Mouse (Mus musculus) hindbrain, embryonic 12.5 days (tissue): ENCODE results near the gene Gm3415. TPM values are rescaled to one million over a fixed set of nuclear protein-coding genes. Genes with fewer than 3 reads are reported as not detected.
"Not testable (repeated sequence)": the region's sequence is repeated elsewhere in the genome, so short reads cannot be mapped to it uniquely, and the experiment has no call there.

Experiments used
- ATAC-seq: fragments of 200-750 bp; cut with Nextera tagmentation; 2 replicates; pipeline ENCODE4 v1.8.0; 2017; ENCODE audit warnings: moderate TSS enrichment; ENCODE audit not compliant: low FRiP score
- H3K27ac ChIP-seq: fragments of 300-500 bp; sonication (generic); 2 replicates; pipeline ENCODE4 v1.5.1; 2016; ENCODE audit warnings: mild to moderate bottlenecking
- H3K27me3 ChIP-seq: fragments of 300-500 bp; sonication (generic); 2 replicates; pipeline ENCODE4 v1.6.1; 2016; ENCODE audit warnings: mild to moderate bottlenecking
- H3K36me3 ChIP-seq: fragments of 300-500 bp; sonication (generic); 2 replicates; pipeline ENCODE4 v1.6.1; 2016; ENCODE audit warnings: mild to moderate bottlenecking
- H3K4me1 ChIP-seq: fragments of 300-500 bp; sonication (generic); 2 replicates; pipeline ENCODE4 v1.6.1; 2016
- H3K4me2 ChIP-seq: fragments of 300-500 bp; sonication (generic); replicated peaks from 2 replicates; pipeline ENCODE4 v1.6.1; 2016; ENCODE audit warnings: mild to moderate bottlenecking
- H3K4me3 ChIP-seq: fragments of 300-500 bp; sonication (generic); 2 replicates; pipeline ENCODE4 v1.5.1; 2016; ENCODE audit warnings: mild to moderate bottlenecking
- H3K9ac ChIP-seq: fragments of 300-500 bp; sonication (generic); 2 replicates; pipeline ENCODE4 v1.6.1; 2016; ENCODE audit warnings: mild to moderate bottlenecking, moderate library complexity
- H3K9me3 ChIP-seq: fragments of 300-500 bp; sonication (generic); replicated peaks from 2 replicates; pipeline ENCODE4 v1.6.1; 2016; ENCODE audit warnings: mild to moderate bottlenecking
- WGBS: fragments of 180-500 bp; shearing (Covaris S2); methylation state at CpG from one replicate; pipeline ENCODE4 v1.1.7; 2016; 5-methylcytosine and 5-hydroxymethylcytosine counted together
- polyA plus RNA-seq: library from polyadenylated mRNA; unstranded; fragments of >200 nt; fragmentation: Nextera tagmentation; extraction: Ambion mirVana; gene quantifications from 2 replicates; pipeline ENCODE4 v1.2.1, GENCODE M21; 2016

Gm3415 gene
- not detected in 2 replicates for polyA plus RNA-seq

DNA sequence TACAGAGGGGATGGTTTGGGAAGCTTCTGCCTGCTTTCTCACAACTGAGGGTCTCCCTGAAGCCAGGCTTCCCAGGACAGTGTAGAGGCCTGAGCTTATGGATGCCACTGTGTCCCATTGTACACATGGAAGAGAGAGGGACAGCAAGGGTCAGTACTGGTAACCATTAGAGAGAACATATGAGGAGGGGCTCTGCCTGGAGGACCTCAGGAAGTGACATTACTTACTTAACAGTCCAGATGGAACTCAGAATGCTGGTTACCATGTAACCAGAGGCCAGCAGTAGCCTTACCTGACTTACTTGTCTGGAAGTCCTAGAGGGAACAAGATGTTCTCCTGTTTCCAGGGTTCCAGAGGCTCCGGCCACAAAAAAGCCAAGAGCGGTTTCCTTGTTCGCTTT is at the start of gene Gm3415:
Gene Gm3415, plus strand, starts transcription at position 301 of the 400 bp plus-strand sequence.
- H3K4me3 ChIP-seq, H3K4me1 ChIP-seq, H3K36me3 ChIP-seq, H3K9ac ChIP-seq, ATAC-seq, H3K27ac ChIP-seq, H3K4me2 ChIP-seq, H3K9me3 ChIP-seq, H3K27me3 ChIP-seq: not testable (repeated sequence)
- no CpG with 5 or more reads among the region's 3 CpGs for WGBS

- not testable (repeated sequence) for H3K4me2 ChIP-seq, H3K36me3 ChIP-seq, H3K9ac ChIP-seq, H3K4me3 ChIP-seq, H3K27me3 ChIP-seq, H3K4me1 ChIP-seq, ATAC-seq, H3K27ac ChIP-seq, H3K9me3 ChIP-seq
- 57% methylated on average over 1 of the region's 5 CpGs for WGBS
Observed at GRCm38 (mm10) chr5:146513823-146514222, 42.1 kb upstream of the Gm3415 start, which contains the start of gene Gm3402. Gene Gm3402 (plus strand): TSS chr5:146514123.

DNA sequence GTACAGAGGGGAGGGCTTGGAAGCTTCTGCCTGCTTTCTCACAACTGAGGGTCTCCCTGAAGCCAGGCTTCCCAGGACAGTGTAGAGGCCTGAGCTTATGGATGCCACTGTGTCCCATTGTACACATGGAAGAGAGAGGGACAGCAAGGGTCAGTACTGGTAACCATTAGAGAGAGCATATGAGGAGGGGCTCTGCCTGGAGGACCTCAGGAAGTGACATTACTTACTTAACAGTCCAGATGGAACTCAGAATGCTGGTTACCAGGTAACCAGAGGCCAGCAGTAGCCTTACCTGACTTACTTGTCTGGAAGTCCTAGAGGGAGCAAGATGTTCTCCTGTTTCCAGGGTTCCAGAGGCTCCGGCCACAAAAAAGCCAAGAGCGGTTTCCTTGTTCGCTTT is 30.4 kb upstream of the Gm3415 start, which contains the start of gene Gm3404:
Gene Gm3404, plus strand, starts transcription at position 301 of the 400 bp plus-strand sequence.
- H3K9ac ChIP-seq, H3K9me3 ChIP-seq, H3K4me3 ChIP-seq, H3K27me3 ChIP-seq, H3K4me1 ChIP-seq, H3K36me3 ChIP-seq, H3K27ac ChIP-seq, H3K4me2 ChIP-seq, ATAC-seq: not testable (repeated sequence)
- WGBS = 84% methylated on average over 3 of the region's 3 CpGs

GRCm38 (mm10) chr5:146537347-146537746 is 18.6 kb upstream of the Gm3415 start, which contains the start of gene Gm3409:
Gene Gm3409 (plus strand): TSS chr5:146537647.
- H3K9ac ChIP-seq, H3K36me3 ChIP-seq, H3K9me3 ChIP-seq, H3K4me3 ChIP-seq, H3K4me2 ChIP-seq, H3K27me3 ChIP-seq, H3K27ac ChIP-seq, ATAC-seq, H3K4me1 ChIP-seq: not testable (repeated sequence)
- 96% methylated on average over 3 of the region's 3 CpGs for WGBS

DNA sequence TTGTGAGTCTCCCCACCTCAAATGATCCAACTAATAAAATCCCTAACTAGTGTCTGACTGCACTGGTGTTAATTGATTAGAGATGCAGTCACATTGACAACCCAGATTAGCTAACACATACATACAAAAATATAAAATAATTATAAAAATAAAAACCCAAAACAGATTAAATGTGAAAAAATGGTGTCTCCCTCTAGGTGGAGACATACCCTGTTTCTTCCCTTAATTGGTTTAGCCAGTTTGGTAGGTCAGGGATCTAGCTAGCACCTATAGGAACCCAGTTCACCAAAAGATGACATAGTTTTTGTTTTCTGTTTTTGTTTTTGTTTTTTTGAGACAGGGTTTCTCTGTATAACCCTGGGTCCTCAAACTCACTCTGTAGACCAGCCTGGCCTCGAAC is 8.3 kb downstream of the Gm3415 start:
- Histone ChIP-seq H3K27me3 (no peaks in the 10 kb centered on the region), H3K4me2 (no peak overlapping the region), H3K4me1 (no peaks in the 10 kb centered on the region), H3K4me3 (no peak overlapping the region), H3K9ac (no peak overlapping the region), H3K9me3 (no peaks in the 10 kb centered on the region), H3K27ac (no peak overlapping the region), H3K36me3 (no peaks in the 10 kb centered on the region)
- ATAC-seq = no peak
- 90% methylated on average over 1 of the region's 1 CpGs for WGBS

GRCm38 (mm10) chr5:146567054-146567453 is 11.1 kb downstream of the Gm3415 start:
- ATAC-seq = no peak
- Histone ChIP-seq H3K9ac (no peak overlapping the region), H3K27me3 (no peaks in the 10 kb centered on the region), H3K4me2 (no peak overlapping the region), H3K4me3 (no peak overlapping the region), H3K9me3 (no peaks in the 10 kb centered on the region), H3K27ac (no peak overlapping the region), H3K4me1 (no peaks in the 10 kb centered on the region), H3K36me3 (no peaks in the 10 kb centered on the region)
- WGBS = 62% methylated on average over 4 of the region's 4 CpGs

GRCm38 (mm10) chr5:146570179-146570578 is 14.2 kb downstream of the Gm3415 start:
- WGBS = 90% methylated on average over 6 of the region's 6 CpGs
- ATAC-seq, H3K9me3 ChIP-seq: not testable (repeated sequence)

DNA sequence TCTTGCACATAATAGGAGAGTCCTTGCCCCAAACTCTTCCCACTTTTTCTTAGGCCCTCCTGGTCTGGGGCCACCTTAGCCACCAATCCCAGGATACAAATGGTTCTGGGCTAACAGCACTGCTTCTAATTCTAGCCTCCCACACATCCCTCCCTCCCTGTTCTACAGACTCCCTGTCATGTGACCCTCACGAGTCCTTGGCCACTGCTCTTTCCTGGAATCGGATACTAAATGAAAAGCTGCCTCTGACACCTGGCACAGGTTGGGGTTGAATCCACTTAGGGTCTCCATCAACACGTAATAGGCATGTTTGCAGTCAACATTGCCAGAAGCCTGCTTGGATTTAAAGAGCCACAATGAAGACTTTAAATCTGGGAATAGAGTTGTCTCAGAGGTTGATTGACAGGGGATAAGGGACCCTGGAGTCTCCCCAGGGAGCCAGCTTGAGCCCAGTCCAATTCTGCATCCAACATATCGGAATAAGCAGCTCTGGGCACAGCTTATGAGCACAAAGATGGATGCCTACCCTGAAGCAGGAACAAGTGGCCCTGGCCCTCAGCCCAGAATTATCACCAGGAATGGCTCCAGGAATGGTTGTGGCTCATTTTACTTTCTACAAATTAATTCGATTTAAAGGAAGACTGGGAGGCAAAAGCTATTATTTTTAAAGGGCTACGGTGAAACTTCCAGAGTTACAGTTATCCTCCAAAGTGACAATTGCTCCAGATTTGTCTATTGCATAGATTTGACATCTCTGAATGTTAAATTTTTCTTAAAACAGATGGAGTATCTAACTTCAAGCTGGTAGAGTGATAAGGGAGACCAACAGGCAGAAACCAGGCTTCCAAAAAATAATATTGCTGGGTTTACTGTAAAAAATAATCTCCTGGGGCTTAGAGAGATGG is 16.1 kb downstream of the Gm3415 start:
- not testable (repeated sequence) for H3K9me3 ChIP-seq, H3K9ac ChIP-seq, H3K4me1 ChIP-seq, H3K36me3 ChIP-seq, H3K4me2 ChIP-seq, H3K27me3 ChIP-seq, ATAC-seq, H3K27ac ChIP-seq, H3K4me3 ChIP-seq
- 77% methylated on average over 6 of the region's 6 CpGs for WGBS

More at GRCm38 (mm10) chr5:146570179-146570578, 14.2 kb downstream of the Gm3415 start:
- H3K36me3 ChIP-seq, H3K4me3 ChIP-seq, H3K27ac ChIP-seq, H3K9ac ChIP-seq, H3K27me3 ChIP-seq, H3K4me1 ChIP-seq, H3K4me2 ChIP-seq: not testable (repeated sequence)

- not testable (repeated sequence) for H3K36me3 ChIP-seq, H3K9ac ChIP-seq, H3K27ac ChIP-seq, H3K4me3 ChIP-seq, H3K4me2 ChIP-seq, H3K27me3 ChIP-seq, H3K4me1 ChIP-seq, ATAC-seq, H3K9me3 ChIP-seq
- WGBS = 89% methylated on average over 4 of the region's 4 CpGs
Observed at GRCm38 (mm10) chr5:146572735-146573042, 16.8 kb downstream of the Gm3415 start.

DNA sequence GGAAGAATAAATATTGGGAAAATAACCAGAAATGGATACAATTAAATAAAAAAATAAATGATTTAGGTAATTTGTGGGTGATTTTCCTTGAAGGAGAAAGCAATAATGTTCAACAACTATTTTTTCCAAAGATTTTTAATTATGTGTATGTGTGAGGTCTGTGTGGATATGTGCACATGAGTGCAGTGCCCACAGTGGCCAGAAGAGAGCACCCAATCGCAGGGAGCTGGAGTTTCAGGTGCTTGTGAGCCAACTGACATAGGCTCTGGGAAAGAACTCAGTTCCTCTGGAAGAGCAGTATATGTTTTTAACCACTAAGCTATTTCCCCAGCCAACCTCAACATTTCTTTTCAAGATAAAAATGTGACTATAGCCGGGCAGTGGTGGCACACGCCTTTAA is 20.7 kb downstream of the Gm3415 start:
- H3K36me3 ChIP-seq = no peaks in the 10 kb centered on the region
- H3K4me1 ChIP-seq = no peaks in the 10 kb centered on the region
- H3K9ac ChIP-seq = no peak overlapping the region
- H3K9me3 ChIP-seq = no peaks in the 10 kb centered on the region
- peaks cover 7% of the 10 kb centered on the region for H3K27me3 ChIP-seq
- no peak for ATAC-seq
- H3K4me3 ChIP-seq = no peak overlapping the region
- no peak overlapping the region for H3K27ac ChIP-seq
- no peak overlapping the region for H3K4me2 ChIP-seq
- WGBS = 89% methylated on average over 3 of the region's 3 CpGs

DNA sequence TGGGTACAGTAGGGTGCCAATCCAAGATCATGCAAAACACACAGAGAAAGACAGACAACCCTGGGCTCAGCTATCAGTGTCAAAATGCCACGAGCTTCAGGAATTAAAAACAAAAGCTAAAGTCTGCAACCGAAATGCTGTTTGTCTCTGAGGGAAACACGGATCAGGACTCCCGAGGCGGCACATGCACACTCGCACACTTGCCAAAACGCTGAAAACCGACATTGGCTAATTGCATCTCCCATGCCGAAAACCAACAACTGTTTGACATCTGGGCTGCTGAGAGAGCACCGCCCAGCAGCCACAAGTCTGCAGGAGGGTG is 28.2 kb downstream of the Gm3415 start:
- ATAC-seq = no peak
- Histone ChIP-seq H3K9ac (peak overlapping the region; percentile 57; the same call in 1 of the 2 replicates), H3K27ac (no peak overlapping the region), H3K36me3 (no peaks in the 10 kb centered on the region), H3K4me2 (peak overlapping the region; percentile 94), H3K4me3 (peak overlapping the region; percentile 55), H3K4me1 (peaks cover 13% of the 10 kb centered on the region), H3K9me3 (no peaks in the 10 kb centered on the region), H3K27me3 (peaks cover 71% of the 10 kb centered on the region)
- WGBS = 11% methylated on average over 10 of the region's 10 CpGs

DNA sequence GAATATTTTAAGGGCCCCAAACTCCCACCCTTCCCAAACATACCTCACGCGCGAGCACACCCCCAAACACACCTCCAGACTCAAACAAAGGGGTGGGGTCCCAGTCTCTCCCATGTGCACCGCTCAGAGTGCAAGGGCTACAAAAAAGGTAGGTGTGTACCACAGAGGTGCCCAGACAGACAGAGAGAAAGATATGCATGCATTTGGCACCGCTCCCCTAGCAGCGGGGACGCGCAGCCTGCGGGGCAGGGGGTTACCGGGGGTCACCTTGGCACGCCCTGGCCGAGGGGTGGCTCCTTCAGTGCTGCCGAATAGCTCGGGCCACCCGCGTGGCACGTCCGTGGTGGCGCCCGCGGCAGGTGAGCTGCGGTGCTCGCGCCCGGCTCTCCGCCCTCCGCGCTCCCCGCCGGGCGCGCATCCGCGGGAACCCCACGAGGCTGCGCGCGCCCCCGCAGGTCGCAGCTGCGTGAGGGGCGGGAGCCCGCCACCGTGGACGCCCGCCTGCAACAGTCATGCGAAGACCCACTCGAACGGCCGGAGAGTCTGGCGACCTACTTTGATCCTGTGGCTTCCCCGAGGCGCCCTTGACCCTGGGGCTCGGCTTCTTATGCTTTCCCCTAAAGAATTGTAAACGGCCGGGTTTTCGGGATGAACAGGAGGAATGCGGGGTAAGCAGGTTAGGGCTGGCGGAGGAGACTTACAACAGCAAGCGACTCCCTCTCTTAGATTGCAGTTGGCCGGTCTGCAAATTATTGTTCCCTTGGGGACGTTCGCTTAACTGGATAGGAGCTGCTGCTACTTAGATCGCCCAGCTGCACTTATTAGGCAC is 28.8 kb downstream of the Gm3415 start, which contains the start of gene Gpr12:
Gene Gpr12, minus strand, starts transcription at position 762 of the 829 bp plus-strand sequence.
- no peak within 1 kb of the TSS for H3K27ac ChIP-seq

More for the DNA sequence above, 28.8 kb downstream of the Gm3415 start, which contains the start of gene Gpr12:
- peak within 1 kb of the TSS; percentile 57 for H3K9ac ChIP-seq
- ATAC-seq = peak; percentile 75
- H3K27me3 ChIP-seq = peaks cover 77% of the 10 kb centered on the region
- no peaks in the 10 kb centered on the region for H3K36me3 ChIP-seq
- peak within 1 kb of the TSS; percentile 55 for H3K4me3 ChIP-seq
- WGBS = under 1% methylated on average over 62 of the region's 64 CpGs
- peaks cover 13% of the 10 kb centered on the region for H3K4me1 ChIP-seq
- H3K9me3 ChIP-seq = no peaks in the 10 kb centered on the region
- peak within 1 kb of the TSS; percentile 94 for H3K4me2 ChIP-seq
